Mouse (Mus musculus): ENCODE data around the gene Pde4c. TPM values are rescaled to one million over a fixed set of nuclear protein-coding genes. Genes with fewer than 3 reads are reported as not detected.

Pde4c gene
- polyA plus RNA-seq, 1 experiment from 2014 or later = 0.64 TPM

DNA sequence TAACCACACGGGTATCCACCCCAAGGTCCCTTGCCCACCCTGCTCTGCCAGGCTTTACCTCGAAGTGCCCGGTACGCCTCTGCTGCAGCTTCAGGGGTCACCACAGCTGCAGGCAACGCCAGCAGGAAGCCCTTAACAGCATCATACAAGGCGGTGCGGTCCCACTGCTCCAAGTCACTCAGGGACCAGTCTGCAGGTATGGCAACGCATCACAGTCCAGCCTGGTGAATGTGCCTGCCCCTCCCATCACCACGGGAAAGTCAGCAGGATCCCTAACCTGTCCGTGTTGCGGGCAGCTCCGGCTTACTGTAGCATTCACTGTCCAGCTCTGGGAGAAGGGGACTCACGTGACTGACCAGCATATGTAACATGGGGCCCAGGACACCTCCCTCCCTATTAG is 48.6 kb downstream of the Pde4c start:
- H3K4me2 ChIP-seq (ENCODE audit: low read depth, low read length) = no peak overlapping the region
- no peak overlapping the region for H3K4me3 ChIP-seq (ENCODE audit: low read length)
- H3K27ac ChIP-seq (ENCODE audit: low read length) = no peak overlapping the region
- no peak overlapping the region for H3K9ac ChIP-seq (ENCODE audit: low read depth, low read length)
- WGBS = 95% methylated on average over 13 of the region's 13 CpGs
- no peaks in the 10 kb centered on the region for H3K27me3 ChIP-seq (replicated peaks; ENCODE audit: control insufficient read depth, insufficient read depth, low read length)
- peaks cover 29% of the 10 kb centered on the region for H3K36me3 ChIP-seq (ENCODE audit: control insufficient read depth, insufficient read depth, low read length)
- H3K9me3 ChIP-seq (ENCODE audit: control insufficient read depth, low read length) = no peaks in the 10 kb centered on the region
- H3K4me1 ChIP-seq (ENCODE audit: control insufficient read depth, insufficient read depth, low read length) = peaks cover 41% of the 10 kb centered on the region
- no peak for ATAC-seq

DNA sequence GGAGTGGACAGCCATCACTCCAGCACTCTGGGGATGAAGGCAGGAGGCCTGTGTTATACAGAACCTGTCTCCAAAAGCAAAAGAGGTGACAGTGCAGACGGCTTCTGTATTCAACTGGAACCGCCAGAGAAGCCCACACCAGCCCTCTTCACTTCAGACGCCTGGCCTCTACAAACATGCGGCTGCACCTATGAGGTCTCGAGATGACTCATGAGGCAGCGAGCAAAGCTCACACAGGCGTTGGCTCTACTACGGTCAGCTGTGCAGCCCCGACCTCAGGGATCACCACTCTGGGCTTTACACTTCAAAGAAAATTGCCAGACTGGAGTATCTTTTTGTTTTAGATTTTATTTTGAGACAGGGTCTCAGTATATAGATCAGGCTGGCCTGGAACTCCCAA is 49.4 kb downstream of the Pde4c start:
- no peak overlapping the region for H3K4me3 ChIP-seq (ENCODE audit: low read length)
- no peaks in the 10 kb centered on the region for H3K9me3 ChIP-seq (ENCODE audit: control insufficient read depth, low read length)
- H3K36me3 ChIP-seq (ENCODE audit: control insufficient read depth, insufficient read depth, low read length) = peaks cover 28% of the 10 kb centered on the region
- whole genome bisulfite sequencing = 66% methylated on average over 9 of the region's 9 CpGs
- peak overlapping the region; percentile 79 for H3K27ac ChIP-seq (ENCODE audit: low read length)
- peaks cover 45% of the 10 kb centered on the region for H3K4me1 ChIP-seq (ENCODE audit: control insufficient read depth, insufficient read depth, low read length)
- H3K9ac ChIP-seq (ENCODE audit: low read depth, low read length) = peak overlapping the region; percentile 99; the same call in 1 of the 2 replicates
- peak overlapping the region; percentile 22; the same call in 1 of the 2 replicates for H3K4me2 ChIP-seq (ENCODE audit: low read depth, low read length)
- H3K27me3 ChIP-seq (replicated peaks; ENCODE audit: control insufficient read depth, insufficient read depth, low read length) = no peaks in the 10 kb centered on the region
- no peak for ATAC-seq

DNA sequence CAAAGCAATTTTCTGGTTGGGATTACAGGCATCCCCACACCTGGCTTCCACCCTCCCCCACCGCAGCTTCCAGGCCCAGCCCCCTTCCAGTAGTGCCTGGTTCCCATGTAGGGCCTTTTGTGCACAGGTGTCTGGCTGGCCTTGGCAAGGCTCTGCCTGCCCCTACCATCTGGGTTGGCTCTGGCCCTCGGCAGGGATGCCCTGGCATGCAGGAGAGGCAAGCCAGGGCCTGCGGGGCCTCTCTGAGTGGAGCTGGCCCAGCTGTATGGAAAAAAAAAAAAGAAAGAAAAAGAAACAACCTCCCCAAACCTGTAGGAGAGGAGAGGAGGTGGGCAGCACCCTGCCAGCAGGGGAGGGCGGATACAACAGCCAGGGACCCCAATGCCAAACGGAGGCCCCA is 49.9 kb downstream of the Pde4c start:
- Histone ChIP-seq H3K4me3 (ENCODE audit: low read length) (peak overlapping the region; percentile 21), H3K36me3 (ENCODE audit: control insufficient read depth, insufficient read depth, low read length) (peaks cover 24% of the 10 kb centered on the region), H3K9me3 (ENCODE audit: control insufficient read depth, low read length) (no peaks in the 10 kb centered on the region), H3K4me2 (ENCODE audit: low read depth, low read length) (peak overlapping the region; percentile 43), H3K4me1 (ENCODE audit: control insufficient read depth, insufficient read depth, low read length) (peaks cover 50% of the 10 kb centered on the region), H3K27me3 (replicated peaks; ENCODE audit: control insufficient read depth, insufficient read depth, low read length) (no peaks in the 10 kb centered on the region), H3K27ac (ENCODE audit: low read length) (peak overlapping the region; percentile 79), H3K9ac (ENCODE audit: low read depth, low read length) (peak overlapping the region; percentile 99)
- WGBS = 78% methylated on average over 5 of the region's 5 CpGs
- ATAC-seq = no peak

DNA sequence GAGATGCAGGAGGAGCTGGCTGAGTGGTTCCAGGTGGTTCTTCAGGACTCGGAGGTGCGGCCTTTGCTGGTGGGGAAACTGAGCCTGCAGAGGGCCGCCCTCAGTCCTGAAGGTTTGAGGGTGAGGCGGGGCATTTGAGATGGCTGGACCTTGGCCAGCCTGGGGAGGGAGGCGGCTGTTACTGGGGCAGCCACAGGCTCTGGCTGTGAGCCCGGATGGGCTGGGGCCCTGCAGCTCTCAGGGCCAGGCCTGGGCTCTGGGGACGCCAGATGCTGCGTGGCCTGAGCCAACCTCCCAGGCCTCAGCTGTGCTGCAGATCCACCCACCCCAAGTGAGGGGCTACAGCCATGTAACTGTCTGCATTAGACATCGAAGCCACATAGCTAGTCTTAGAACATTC is 50.3 kb downstream of the Pde4c start:
- Histone ChIP-seq H3K4me3 (ENCODE audit: low read length) (peak overlapping the region; percentile 21), H3K9ac (ENCODE audit: low read depth, low read length) (peak overlapping the region; percentile 99), H3K36me3 (ENCODE audit: control insufficient read depth, insufficient read depth, low read length) (peaks cover 21% of the 10 kb centered on the region)

DNA sequence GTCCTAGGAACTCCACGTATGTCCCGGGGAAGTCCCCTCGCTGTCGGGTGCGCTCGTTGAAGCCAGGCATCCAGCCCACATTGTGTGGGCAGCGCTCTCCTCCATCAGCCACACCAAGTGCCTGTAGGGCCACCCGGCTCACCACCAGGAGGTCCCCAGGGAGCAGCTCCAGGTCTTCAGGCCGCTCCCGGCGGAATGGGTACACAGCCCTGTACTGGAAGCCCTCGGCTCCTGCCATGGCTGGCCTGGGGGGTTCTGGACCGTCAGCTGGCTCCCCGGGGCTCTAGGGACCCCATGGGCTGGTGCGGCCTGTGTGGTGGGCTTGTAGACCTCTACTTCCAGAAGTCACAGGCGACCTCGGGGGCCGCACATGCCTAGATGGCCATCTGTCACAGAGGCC is 51.2 kb downstream of the Pde4c start:
- H3K4me3 ChIP-seq (ENCODE audit: low read length) = no peak overlapping the region
- peak overlapping the region; percentile 79 for H3K27ac ChIP-seq (ENCODE audit: low read length)
- H3K4me2 ChIP-seq (ENCODE audit: low read depth, low read length) = no peak overlapping the region
- no peaks in the 10 kb centered on the region for H3K27me3 ChIP-seq (replicated peaks; ENCODE audit: control insufficient read depth, insufficient read depth, low read length)
- H3K9me3 ChIP-seq (ENCODE audit: control insufficient read depth, low read length) = no peaks in the 10 kb centered on the region
- no peak for ATAC-seq
- H3K9ac ChIP-seq (ENCODE audit: low read depth, low read length) = peak overlapping the region; percentile 99
- H3K36me3 ChIP-seq (ENCODE audit: control insufficient read depth, insufficient read depth, low read length) = peaks cover 26% of the 10 kb centered on the region
- peaks cover 50% of the 10 kb centered on the region for H3K4me1 ChIP-seq (ENCODE audit: control insufficient read depth, insufficient read depth, low read length)
- WGBS = 90% methylated on average over 18 of the region's 18 CpGs

More for the DNA sequence above, 50.3 kb downstream of the Pde4c start:
- H3K4me1 ChIP-seq (ENCODE audit: control insufficient read depth, insufficient read depth, low read length) = peaks cover 50% of the 10 kb centered on the region
- H3K27ac ChIP-seq (ENCODE audit: low read length) = peak overlapping the region; percentile 79
- H3K4me2 ChIP-seq (ENCODE audit: low read depth, low read length) = peak overlapping the region; percentile 43
- peak; percentile 30 for ATAC-seq
- no peaks in the 10 kb centered on the region for H3K9me3 ChIP-seq (ENCODE audit: control insufficient read depth, low read length)
- WGBS = 29% methylated on average over 9 of the region's 9 CpGs
- H3K27me3 ChIP-seq (replicated peaks; ENCODE audit: control insufficient read depth, insufficient read depth, low read length) = no peaks in the 10 kb centered on the region

DNA sequence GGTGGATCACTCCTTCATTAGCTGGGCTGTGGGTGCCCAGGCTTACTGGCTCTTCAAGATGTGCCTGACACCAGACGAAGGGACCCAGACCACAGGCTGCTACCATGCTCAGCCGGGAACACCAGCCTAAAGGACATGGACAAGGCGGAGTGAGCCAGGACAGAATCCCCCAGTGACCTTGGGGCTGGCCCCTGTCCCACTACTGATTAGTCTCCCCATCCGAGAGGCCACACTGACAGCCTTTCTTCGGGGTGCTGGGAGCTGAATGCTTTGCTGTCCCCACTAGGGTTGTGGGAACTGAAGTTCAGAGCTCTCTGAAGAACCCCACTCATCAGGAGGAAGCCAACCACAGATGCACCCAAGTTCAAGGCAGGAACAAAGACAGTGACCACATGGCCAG is 51.7 kb downstream of the Pde4c start:
- peak overlapping the region; percentile 95 for H3K4me2 ChIP-seq (ENCODE audit: low read depth, low read length)
- peaks cover 50% of the 10 kb centered on the region for H3K4me1 ChIP-seq (ENCODE audit: control insufficient read depth, insufficient read depth, low read length)
- peak overlapping the region; percentile 99 for H3K9ac ChIP-seq (ENCODE audit: low read depth, low read length)
- no peak overlapping the region for H3K27ac ChIP-seq (ENCODE audit: low read length)
- no peak for ATAC-seq
- H3K36me3 ChIP-seq (ENCODE audit: control insufficient read depth, insufficient read depth, low read length) = peaks cover 24% of the 10 kb centered on the region
- WGBS = 83% methylated on average over 5 of the region's 5 CpGs
- H3K27me3 ChIP-seq (replicated peaks; ENCODE audit: control insufficient read depth, insufficient read depth, low read length) = no peaks in the 10 kb centered on the region
- H3K4me3 ChIP-seq (ENCODE audit: low read length) = peak overlapping the region; percentile 76
- H3K9me3 ChIP-seq (ENCODE audit: control insufficient read depth, low read length) = no peaks in the 10 kb centered on the region

DNA sequence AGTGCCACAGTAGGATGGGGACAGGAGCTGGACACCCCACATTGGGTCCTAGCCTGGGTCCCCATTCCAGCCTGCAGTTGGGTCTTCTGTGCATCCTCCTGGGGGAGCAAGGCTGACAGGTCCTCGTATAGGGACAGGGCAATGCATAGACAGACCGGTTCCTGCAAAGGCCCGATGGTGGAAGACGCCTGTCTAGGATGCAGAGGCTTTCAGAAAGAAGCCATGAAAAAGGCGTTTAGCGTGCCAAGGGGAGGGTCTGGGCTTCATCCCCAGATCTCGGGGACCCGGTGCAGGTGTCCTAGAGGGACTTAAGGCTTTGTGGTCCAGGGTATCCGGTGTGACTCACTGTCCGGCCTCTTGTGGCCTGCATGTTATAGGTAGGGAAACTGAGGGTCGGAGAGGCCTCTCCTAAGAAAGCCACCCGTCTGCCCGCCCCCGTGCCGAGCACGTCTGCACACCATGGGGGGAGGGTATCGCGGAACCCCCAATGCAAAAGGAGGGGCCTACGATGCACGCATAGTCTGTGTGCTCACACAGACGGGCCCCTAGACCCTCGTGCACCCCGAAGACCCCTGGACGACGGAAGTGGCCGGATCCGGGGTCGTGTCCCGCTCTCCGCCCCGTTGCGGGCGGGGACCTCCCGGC is 52.5 kb downstream of the Pde4c start:
- H3K36me3 ChIP-seq (ENCODE audit: control insufficient read depth, insufficient read depth, low read length) = peaks cover 24% of the 10 kb centered on the region
- ATAC-seq = no peak

DNA sequence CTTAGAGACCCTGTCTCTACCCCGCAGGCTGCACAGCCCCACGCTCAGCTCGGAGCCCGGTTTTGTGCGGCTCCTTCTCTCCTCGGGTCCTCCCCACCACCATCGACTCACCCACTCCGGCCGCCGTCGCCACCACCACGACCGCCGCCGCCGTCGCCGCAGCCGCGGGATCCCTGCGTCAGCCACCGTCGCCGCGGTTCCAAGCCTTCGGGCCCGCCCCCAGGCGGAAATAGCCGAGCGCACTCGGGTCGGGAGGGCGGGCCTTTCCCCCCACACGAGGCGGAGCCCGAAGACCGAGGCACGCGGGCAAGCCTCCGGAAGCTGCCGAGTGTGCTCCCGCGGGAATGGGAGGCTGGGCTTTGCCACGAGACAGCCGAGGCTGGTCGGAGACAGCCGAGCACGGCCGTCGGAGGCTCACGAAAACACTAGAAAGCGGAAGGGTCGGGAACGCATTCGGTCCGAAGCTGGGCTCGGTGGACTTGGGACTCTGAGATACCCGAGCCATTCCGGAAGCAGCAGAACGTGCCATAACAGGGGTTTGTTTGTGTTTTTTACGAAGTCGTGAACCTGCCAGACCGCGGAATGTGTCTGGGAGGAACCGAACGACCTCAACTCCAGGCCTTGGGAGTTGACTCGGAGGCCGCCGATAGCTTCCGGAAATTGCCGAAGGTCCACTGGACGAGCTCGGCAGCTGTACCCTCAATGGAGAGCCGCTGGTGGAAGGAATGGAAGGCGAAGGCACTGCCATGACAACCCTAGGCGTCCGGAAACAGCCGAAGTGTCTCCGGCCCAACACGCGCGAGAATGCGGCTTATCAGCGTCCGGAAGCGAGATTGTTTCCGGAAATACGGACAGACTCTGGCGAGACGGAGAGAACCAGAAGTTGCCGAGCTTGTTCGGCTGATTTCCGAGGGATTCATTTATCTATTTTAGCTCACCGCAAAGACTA is 53.2 kb downstream of the Pde4c start, which contains the start of gene Pik3r2:
TSS of gene Pik3r2 (minus strand) at position 218 of the 949 bp plus-strand sequence.
- H3K4me3 ChIP-seq (ENCODE audit: low read length) = peak within 1 kb of the TSS; percentile 76
- H3K4me2 ChIP-seq (ENCODE audit: low read depth, low read length) = peak within 1 kb of the TSS; percentile 95
- H3K9me3 ChIP-seq (ENCODE audit: control insufficient read depth, low read length) = no peaks in the 10 kb centered on the region
- peak within 1 kb of the TSS; percentile 100 for H3K27ac ChIP-seq (ENCODE audit: low read length)
- peak; percentile 92 for ATAC-seq
- H3K27me3 ChIP-seq (replicated peaks; ENCODE audit: control insufficient read depth, insufficient read depth, low read length) = no peaks in the 10 kb centered on the region
- peak within 1 kb of the TSS; percentile 99 for H3K9ac ChIP-seq (ENCODE audit: low read depth, low read length)
- peaks cover 48% of the 10 kb centered on the region for H3K4me1 ChIP-seq (ENCODE audit: control insufficient read depth, insufficient read depth, low read length)
- under 1% methylated on average over 94 of the region's 94 CpGs for WGBS
- H3K36me3 ChIP-seq (ENCODE audit: control insufficient read depth, insufficient read depth, low read length) = peaks cover 21% of the 10 kb centered on the region

More for the DNA sequence above, 52.5 kb downstream of the Pde4c start:
- Histone ChIP-seq H3K9me3 (ENCODE audit: control insufficient read depth, low read length) (no peaks in the 10 kb centered on the region), H3K4me2 (ENCODE audit: low read depth, low read length) (peak overlapping the region; percentile 95), H3K27me3 (replicated peaks; ENCODE audit: control insufficient read depth, insufficient read depth, low read length) (no peaks in the 10 kb centered on the region), H3K4me1 (ENCODE audit: control insufficient read depth, insufficient read depth, low read length) (peaks cover 50% of the 10 kb centered on the region), H3K27ac (ENCODE audit: low read length) (peak overlapping the region; percentile 71), H3K4me3 (ENCODE audit: low read length) (peak overlapping the region; percentile 76), H3K9ac (ENCODE audit: low read depth, low read length) (peak overlapping the region; percentile 99)
- 2% methylated on average over 34 of the region's 34 CpGs for WGBS

DNA sequence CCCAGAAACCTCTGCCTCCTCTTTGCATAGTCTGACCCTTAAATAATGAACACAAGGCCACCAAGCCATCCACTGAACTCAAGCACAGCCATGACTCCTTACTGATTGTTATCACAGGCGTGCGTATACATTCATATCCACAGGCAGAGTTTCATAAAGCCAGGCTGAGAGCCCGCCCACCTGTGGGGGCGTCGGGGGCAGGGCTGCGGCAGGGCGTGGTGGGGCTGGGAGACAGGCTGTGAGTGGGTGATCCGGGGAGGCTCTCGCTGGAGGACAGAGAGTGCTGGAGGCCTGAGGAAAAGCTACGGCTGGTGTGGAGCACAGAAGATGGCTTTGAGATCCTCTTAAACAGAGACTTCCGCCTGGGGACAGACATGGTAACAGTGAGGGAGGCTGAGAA is 56.6 kb downstream of the Pde4c start:
- Histone ChIP-seq H3K4me1 (ENCODE audit: control insufficient read depth, insufficient read depth, low read length) (peaks cover 18% of the 10 kb centered on the region), H3K9me3 (ENCODE audit: control insufficient read depth, low read length) (no peaks in the 10 kb centered on the region), H3K4me3 (ENCODE audit: low read length) (no peak overlapping the region), H3K4me2 (ENCODE audit: low read depth, low read length) (no peak overlapping the region), H3K27ac (ENCODE audit: low read length) (no peak overlapping the region), H3K27me3 (replicated peaks; ENCODE audit: control insufficient read depth, insufficient read depth, low read length) (no peaks in the 10 kb centered on the region), H3K36me3 (ENCODE audit: control insufficient read depth, insufficient read depth, low read length) (peaks cover 30% of the 10 kb centered on the region), H3K9ac (ENCODE audit: low read depth, low read length) (peak overlapping the region; percentile 29; the same call in 1 of the 2 replicates)
- ATAC-seq = no peak
- 70% methylated on average over 11 of the region's 11 CpGs for WGBS

Data from intestine, embryonic 16.5 days (tissue).